14 mouse cellular contexts compared by ENCODE assay signal in genomic region chr4:140989447-140989846, GRCm38 (mm10). TPM values are rescaled to one million over a fixed set of nuclear protein-coding genes. Genes with fewer than 3 reads are reported as not detected.
DNase-seq lines count a peak whose midpoint lies in the region; ATAC-seq lines count a peak whose summit lies in the region.
"Had no signal": no experiment of that assay in that cellular context is flagged by ENCODE, and none has a peak within 500 bp of the region (broad histone marks: within the 10 kb centered on the region; RNA-seq: fewer than 3 reads in every experiment).

No protein-coding gene starts in this region.

- no peak overlapping the region for H3K4me3 ChIP-seq in hindbrain, embryonic 12.5 days
- H3K4me3 ChIP-seq in hindbrain, embryonic 16.5 days (ENCODE audit: low read length), result no peak overlapping the region
- H3K4me3 ChIP-seq in macrophage (ENCODE audit: inconsistent target), result peak overlapping the region; percentile 94

- H3K9me3 ChIP-seq in hindbrain, embryonic 12.5 days (replicated peaks), result no peaks in the 10 kb centered on the region
- H3K9me3 ChIP-seq in hindbrain, embryonic 16.5 days (ENCODE audit: control insufficient read depth, low read length), result no peaks in the 10 kb centered on the region

- peaks cover 29% of the 10 kb centered on the region for H3K36me3 ChIP-seq in hindbrain, embryonic 12.5 days
- H3K36me3 ChIP-seq in hindbrain, embryonic 16.5 days (ENCODE audit: control insufficient read depth, insufficient read depth, low read length), result peaks cover 16% of the 10 kb centered on the region
- H3K36me3 ChIP-seq in macrophage (ENCODE audit: inconsistent target), result peaks cover 49% of the 10 kb centered on the region

- H3K4me2 ChIP-seq in hindbrain, embryonic 12.5 days (replicated peaks), result no peak overlapping the region
- H3K4me2 ChIP-seq in hindbrain, embryonic 16.5 days (ENCODE audit: low read length), result no peak overlapping the region; the same call in 1 of the 2 replicates
- H3K4me2 ChIP-seq: lung, embryonic 14.5 days had no signal

- 86% methylated on average over 14 of the region's 14 CpGs for WGBS in hindbrain, embryonic 12.5 days
- WGBS in hindbrain, embryonic 16.5 days, result 85% methylated on average over 14 of the region's 14 CpGs
- 76% methylated on average over 14 of the region's 14 CpGs for WGBS in macrophage (ENCODE audit: missing documents)

- no peaks in the 10 kb centered on the region for H3K27me3 ChIP-seq in hindbrain, embryonic 12.5 days
- H3K27me3 ChIP-seq in hindbrain, embryonic 16.5 days (replicated peaks; ENCODE audit: control insufficient read depth, insufficient read depth, low read length), result no peaks in the 10 kb centered on the region

- no peak overlapping the region for H3K27ac ChIP-seq in hindbrain, embryonic 12.5 days
- no peak overlapping the region for H3K27ac ChIP-seq in hindbrain, embryonic 16.5 days (ENCODE audit: low read depth, low read length)
- peak overlapping the region; percentile 98 for H3K27ac ChIP-seq in macrophage

- DNase-seq in lung, postnatal 36 days, result peak; percentile 54
- no peak for DNase-seq in lung, postnatal 4 days
- peak; percentile 18 for DNase-seq in T-cell, adult 2 months (ENCODE audit: low spot score)
- DNase-seq in layer of hippocampus, adult 11-12 months (ENCODE audit: low spot score), result no peak
- DNase-seq: adrenal gland, adult 2 months; heart, postnatal 14 days; kidney, adult 8-10 months; layer of hippocampus, adult 9-11 months; lung, embryonic 14.5 days; thymus, adult 18-20 months had no signal

- H3K4me1 ChIP-seq in hindbrain, embryonic 12.5 days, result peaks cover 40% of the 10 kb centered on the region
- H3K4me1 ChIP-seq in hindbrain, embryonic 16.5 days (ENCODE audit: control insufficient read depth, insufficient read depth, low read depth, low read length), result peaks cover 27% of the 10 kb centered on the region

- peak overlapping the region; percentile 27; the same call in 1 of the 2 replicates for H3K9ac ChIP-seq in hindbrain, embryonic 12.5 days
- no peak overlapping the region; the same call in 1 of the 2 replicates for H3K9ac ChIP-seq in hindbrain, embryonic 16.5 days (ENCODE audit: low read depth, low read length)
- H3K9ac ChIP-seq: lung, embryonic 14.5 days had no signal

- no peak for ATAC-seq in hindbrain, embryonic 12.5 days (ENCODE audit: low FRiP score)
- no peak for ATAC-seq in hindbrain, embryonic 16.5 days
- ATAC-seq in monocyte, adult 5-6 weeks (replicated peaks; ENCODE audit: insufficient number of reproducible peaks, low FRiP score, low TSS enrichment, poor library complexity, severe bottlenecking), result no peak

- H3K79me2 ChIP-seq in macrophage (ENCODE audit: inconsistent target), result peaks cover 74% of the 10 kb centered on the region

RNA-seq across cellular contexts. Expression of gene Atp13a2, which starts 2.8 kb away (rescaled TPM):
- 110 and 113 TPM in 2 replicates for polyA plus RNA-seq in hindbrain, embryonic 12.5 days (2016; fragmentation: Nextera tagmentation; extraction: Ambion mirVana)
- polyA plus RNA-seq in hindbrain, embryonic 16.5 days (2015; fragmentation: Nextera tagmentation; extraction: Ambion mirVana), result 185 and 196 TPM in 2 replicates
- 1,000 to 10,000 TPM in 2 of 26 experiments, 100 to 1,000 TPM in 22, 10 to 100 TPM in 2; 80.1 to 1,178 (median 596) TPM for total RNA-seq in macrophage (2018; cell fraction: chromatin; rRNA removed)
- total RNA-seq in macrophage (2018; cell fraction: cytosol; rRNA removed), result 100 to 1,000 TPM; 198 to 483 (median 309) TPM
- total RNA-seq in macrophage (2018; cell fraction: nucleus; rRNA removed), result 100 to 1,000 TPM in 25 of 26 experiments, 10 to 100 TPM in 1; 81.9 to 812 (median 459) TPM
- 156 to 334 TPM (median 219 TPM) in 3 replicates for polyA plus RNA-seq in macrophage (2018)
- 29.4 to 38.3 TPM (median 34.3 TPM) in 3 replicates for total RNA-seq in monocyte, adult 5-6 weeks (2017)

RNA-seq across cellular contexts. Expression of gene Mfap2, which starts 20.8 kb away (rescaled TPM):
- 344 and 345 TPM in 2 replicates for polyA plus RNA-seq in hindbrain, embryonic 12.5 days (2016; fragmentation: Nextera tagmentation; extraction: Ambion mirVana)
- polyA plus RNA-seq in hindbrain, embryonic 16.5 days (2015; fragmentation: Nextera tagmentation; extraction: Ambion mirVana), result 130 and 180 TPM in 2 replicates
- total RNA-seq in macrophage (2018; cell fraction: chromatin; rRNA removed), result 10 to 100 TPM in 1 of 26 experiments, 1 to 10 TPM in 4, under 1 TPM in 2, not detected in 19; 0.86 to 30.1 (median 1.1) TPM
- total RNA-seq in macrophage (2018; cell fraction: cytosol; rRNA removed), result under 1 TPM in 2 of 26 experiments, not detected in 24; 0.18 to 0.47 TPM
- 1 to 10 TPM in 6 of 26 experiments, under 1 TPM in 5, not detected in 15; 0.50 to 3.5 (median 1.0) TPM for total RNA-seq in macrophage (2018; cell fraction: nucleus; rRNA removed)
- polyA plus RNA-seq in macrophage (2018), result not detected in 3 replicates
- not detected in 3 replicates for total RNA-seq in monocyte, adult 5-6 weeks (2017)

RNA-seq across cellular contexts. Expression of gene Sdhb, which starts 28.4 kb away (rescaled TPM):
- 349 and 383 TPM in 2 replicates for polyA plus RNA-seq in hindbrain, embryonic 12.5 days (2016; fragmentation: Nextera tagmentation; extraction: Ambion mirVana)
- 490 and 530 TPM in 2 replicates for polyA plus RNA-seq in hindbrain, embryonic 16.5 days (2015; fragmentation: Nextera tagmentation; extraction: Ambion mirVana)
- total RNA-seq in macrophage (2018; cell fraction: chromatin; rRNA removed), result 100 to 1,000 TPM in 4 of 26 experiments, 10 to 100 TPM in 22; 15.8 to 124 (median 61.4) TPM
- 100 to 1,000 TPM; 119 to 291 (median 183) TPM for total RNA-seq in macrophage (2018; cell fraction: cytosol; rRNA removed)
- total RNA-seq in macrophage (2018; cell fraction: nucleus; rRNA removed), result 100 to 1,000 TPM in 4 of 26 experiments, 10 to 100 TPM in 22; 28.6 to 130 (median 74.8) TPM
- 115 to 183 TPM (median 157 TPM) in 3 replicates for polyA plus RNA-seq in macrophage (2018)
- 122 to 131 TPM (median 125 TPM) in 3 replicates for total RNA-seq in monocyte, adult 5-6 weeks (2017)

Comparison
In these comparisons a context has a peak if more than half of its experiments do, and no peak if none do; other contexts are left out.
1. DNase-seq: peak in lung, postnatal 36 days (single experiment) and T-cell, adult 2 months (single experiment); none in lung, postnatal 4 days (0 of 2) and layer of hippocampus, adult 11-12 months (single experiment).
2. RNA of gene Mfap2, which starts 20.8 kb away (polyA plus RNA-seq): 344 to 345 TPM in hindbrain, embryonic 12.5 days and 130 to 180 TPM in hindbrain, embryonic 16.5 days; not detected in macrophage; every median in the first group is over 100 times any median in the second.